Comparison of ENCODE assay signal across 15 mouse cellular contexts in genomic region chr8:125395032-125395431, GRCm38 (mm10).
A peak's percentile ranks its signal among the peaks of the same experiment; 100 is the strongest.
DNase-seq lines count a peak whose midpoint lies in the region; ATAC-seq and TF ChIP-seq lines count a peak whose summit lies in the region.
"Had no signal": no experiment of that assay in that cellular context is flagged by ENCODE, and none has a peak within 500 bp of the region (broad histone marks: within the 10 kb centered on the region; RNA-seq: fewer than 3 reads in every experiment).

No protein-coding gene starts in this region.

- H3K36me3 ChIP-seq in hindbrain, embryonic 13.5 days, result no peaks in the 10 kb centered on the region
- H3K36me3 ChIP-seq in hindbrain, embryonic 11.5 days (ENCODE audit: control insufficient read depth, insufficient read depth, low read length), result no peaks in the 10 kb centered on the region
- H3K36me3 ChIP-seq in hindbrain, postnatal 0 days (ENCODE audit: insufficient read depth, low read length), result no peaks in the 10 kb centered on the region
- no peaks in the 10 kb centered on the region for H3K36me3 ChIP-seq in liver, embryonic 12.5 days
- H3K36me3 ChIP-seq: G1E; lung, embryonic 15.5 days had no signal

- no peak for TF ChIP-seq CTCF in hindbrain, postnatal 0 days (IDR thresholded peaks at IDR 0.05; ENCODE audit: low read depth)

- peaks cover 29% of the 10 kb centered on the region for H3K4me1 ChIP-seq in hindbrain, embryonic 13.5 days (replicated peaks)
- peaks cover 2% of the 10 kb centered on the region; the same call in 1 of the 2 replicates for H3K4me1 ChIP-seq in hindbrain, embryonic 11.5 days (replicated peaks; ENCODE audit: control insufficient read depth, insufficient read depth, low read length)
- peaks cover 20% of the 10 kb centered on the region for H3K4me1 ChIP-seq in hindbrain, postnatal 0 days (ENCODE audit: insufficient read depth, low read length)
- peaks cover 11% of the 10 kb centered on the region for H3K4me1 ChIP-seq in liver, embryonic 12.5 days

- H3K9ac ChIP-seq in hindbrain, embryonic 13.5 days, result no peak overlapping the region
- H3K9ac ChIP-seq in hindbrain, embryonic 11.5 days (ENCODE audit: low read depth, low read length), result no peak overlapping the region
- H3K9ac ChIP-seq in hindbrain, postnatal 0 days (replicated peaks; ENCODE audit: low read length), result no peak overlapping the region
- no peak overlapping the region for H3K9ac ChIP-seq in liver, embryonic 12.5 days
- H3K9ac ChIP-seq: lung, embryonic 15.5 days had no signal

- H3K9me3 ChIP-seq in hindbrain, embryonic 13.5 days, result no peaks in the 10 kb centered on the region
- H3K9me3 ChIP-seq in hindbrain, embryonic 11.5 days (ENCODE audit: control insufficient read depth, low read length), result no peaks in the 10 kb centered on the region
- no peaks in the 10 kb centered on the region for H3K9me3 ChIP-seq in hindbrain, postnatal 0 days (ENCODE audit: low read length)
- peaks cover 5% of the 10 kb centered on the region; the same call in 1 of the 2 replicates for H3K9me3 ChIP-seq in liver, embryonic 12.5 days (replicated peaks)
- H3K9me3 ChIP-seq: lung, embryonic 15.5 days had no signal

- WGBS in hindbrain, embryonic 13.5 days, result 77% methylated on average over 8 of the region's 8 CpGs
- 84% methylated on average over 8 of the region's 8 CpGs for WGBS in hindbrain, embryonic 11.5 days
- WGBS in hindbrain, postnatal 0 days, result 35% methylated on average over 8 of the region's 8 CpGs
- 64% methylated on average over 8 of the region's 8 CpGs for WGBS in liver, embryonic 12.5 days (ENCODE audit: insufficient replicate concordance)

- no peak overlapping the region for H3K4me3 ChIP-seq in hindbrain, embryonic 13.5 days
- H3K4me3 ChIP-seq in hindbrain, embryonic 11.5 days (ENCODE audit: low read depth, low read length), result no peak overlapping the region
- H3K4me3 ChIP-seq in hindbrain, postnatal 0 days (ENCODE audit: low read length), result no peak overlapping the region
- H3K4me3 ChIP-seq in liver, embryonic 12.5 days, result no peak overlapping the region
- H3K4me3 ChIP-seq: lung, embryonic 15.5 days had no signal

- DNase-seq in hindbrain, embryonic 11.5 days (ENCODE audit: low spot score), result no peak
- peak; percentile 80 for DNase-seq in cerebellum, adult 11-12 months
- DNase-seq in cerebellum, postnatal 10 days, result peak; percentile 96
- peak; percentile 83 for DNase-seq in hindbrain, postnatal 0 days (ENCODE audit: low spot score)
- no peak for DNase-seq in spleen, adult 12 weeks (ENCODE audit: low spot score)
- DNase-seq: adrenal gland, adult 8-10 months; kidney, postnatal 10 days; thymus, adult 18-20 months had no signal

- H3K27ac ChIP-seq in hindbrain, embryonic 13.5 days, result 0 out of 2 replicates have a peak overlapping the region, but pooled peaks have one; percentile 1
- no peak overlapping the region for H3K27ac ChIP-seq in hindbrain, embryonic 11.5 days (ENCODE audit: low read depth, low read length)
- H3K27ac ChIP-seq in hindbrain, postnatal 0 days, result no peak overlapping the region
- no peak overlapping the region for H3K27ac ChIP-seq in liver, embryonic 12.5 days
- H3K27ac ChIP-seq: lung, embryonic 15.5 days had no signal

- no peak overlapping the region for H3K4me2 ChIP-seq in hindbrain, embryonic 13.5 days
- no peak overlapping the region for H3K4me2 ChIP-seq in hindbrain, embryonic 11.5 days (replicated peaks; ENCODE audit: low read depth, low read length)
- H3K4me2 ChIP-seq in hindbrain, postnatal 0 days (ENCODE audit: low read depth, low read length), result no peak overlapping the region
- no peak overlapping the region for H3K4me2 ChIP-seq in liver, embryonic 12.5 days
- H3K4me2 ChIP-seq: liver, embryonic 11.5 days; lung, embryonic 15.5 days had no signal

- H3K27me3 ChIP-seq in hindbrain, embryonic 13.5 days, result no peaks in the 10 kb centered on the region
- no peaks in the 10 kb centered on the region for H3K27me3 ChIP-seq in hindbrain, embryonic 11.5 days (ENCODE audit: control insufficient read depth, insufficient read depth, low read length)
- H3K27me3 ChIP-seq in hindbrain, postnatal 0 days (ENCODE audit: insufficient read depth, low read length), result no peaks in the 10 kb centered on the region
- H3K27me3 ChIP-seq in liver, embryonic 12.5 days (replicated peaks), result no peaks in the 10 kb centered on the region; the same call in 1 of the 2 replicates
- H3K27me3 ChIP-seq: lung, embryonic 15.5 days had no signal

- ATAC-seq in hindbrain, embryonic 13.5 days (ENCODE audit: low FRiP score), result no peak
- ATAC-seq in hindbrain, embryonic 11.5 days (ENCODE audit: low FRiP score), result no peak
- ATAC-seq in hindbrain, postnatal 0 days, result peak; percentile 65
- ATAC-seq in liver, embryonic 12.5 days, result no peak
- ATAC-seq: intestine, postnatal 0 days; midbrain, embryonic 16.5 days had no signal

Comparison
In these comparisons a context has a peak if more than half of its experiments do, and no peak if none do; other contexts are left out.
1. DNase-seq: peak in cerebellum, adult 11-12 months (single experiment), cerebellum, postnatal 10 days (2 of 2) and hindbrain, postnatal 0 days (single experiment); none in hindbrain, embryonic 11.5 days (single experiment) and spleen, adult 12 weeks (single experiment).